Mouse (Mus musculus): ENCODE data around the gene Tmem144. TPM values are rescaled to one million over a fixed set of nuclear protein-coding genes. Genes with fewer than 3 reads are reported as not detected.

The Tmem144 gene
- polyA plus RNA-seq, 1 experiment, result 0.60 TPM

GRCm38 (mm10) chr3:79858221-79858620 is 5.6 kb upstream of the Tmem144 start:
- TF ChIP-seq POLR2A (IDR thresholded peaks at IDR 0.05; ENCODE audit: borderline replicate concordance, extremely low read depth, insufficient read depth, insufficient read length, poor library complexity, severe bottlenecking) (no peak), CTCF (IDR thresholded peaks at IDR 0.05; ENCODE audit: borderline replicate concordance, extremely low read depth, insufficient read depth, insufficient read length) (no peak)
- peak; percentile 78 for DNase-seq (ENCODE audit: low read depth)

- TF ChIP-seq CTCF (IDR thresholded peaks at IDR 0.05; ENCODE audit: borderline replicate concordance, extremely low read depth, insufficient read depth, insufficient read length) (no peak), POLR2A (IDR thresholded peaks at IDR 0.05; ENCODE audit: borderline replicate concordance, extremely low read depth, insufficient read depth, insufficient read length, poor library complexity, severe bottlenecking) (no peak)
- peak; percentile 59 for DNase-seq (ENCODE audit: low read depth)
Observed at GRCm38 (mm10) chr3:79857780-79858179, 5.2 kb upstream of the Tmem144 start.

GRCm38 (mm10) chr3:79852108-79852507 is 465 bp downstream of the Tmem144 start:
- no peak for DNase-seq (ENCODE audit: low read depth)

GRCm38 (mm10) chr3:79850656-79851055 is 1.9 kb downstream of the Tmem144 start:
- no peak for DNase-seq (ENCODE audit: low read depth)
- TF ChIP-seq POLR2A (IDR thresholded peaks at IDR 0.05; ENCODE audit: borderline replicate concordance, extremely low read depth, insufficient read depth, insufficient read length, poor library complexity, severe bottlenecking) (no peak), CTCF (IDR thresholded peaks at IDR 0.05; ENCODE audit: borderline replicate concordance, extremely low read depth, insufficient read depth, insufficient read length) (no peak)

More at GRCm38 (mm10) chr3:79852108-79852507, 465 bp downstream of the Tmem144 start:
- TF ChIP-seq POLR2A (IDR thresholded peaks at IDR 0.05; ENCODE audit: borderline replicate concordance, extremely low read depth, insufficient read depth, insufficient read length, poor library complexity, severe bottlenecking) (no peak), CTCF (IDR thresholded peaks at IDR 0.05; ENCODE audit: borderline replicate concordance, extremely low read depth, insufficient read depth, insufficient read length) (no peak)

- DNase-seq (ENCODE audit: low read depth), result no peak
- TF ChIP-seq POLR2A (IDR thresholded peaks at IDR 0.05; ENCODE audit: borderline replicate concordance, extremely low read depth, insufficient read depth, insufficient read length, poor library complexity, severe bottlenecking), result no peak
- no peak for TF ChIP-seq CTCF (IDR thresholded peaks at IDR 0.05; ENCODE audit: borderline replicate concordance, extremely low read depth, insufficient read depth, insufficient read length)
Observed at GRCm38 (mm10) chr3:79849621-79850020, 3.0 kb downstream of the Tmem144 start.

DNA sequence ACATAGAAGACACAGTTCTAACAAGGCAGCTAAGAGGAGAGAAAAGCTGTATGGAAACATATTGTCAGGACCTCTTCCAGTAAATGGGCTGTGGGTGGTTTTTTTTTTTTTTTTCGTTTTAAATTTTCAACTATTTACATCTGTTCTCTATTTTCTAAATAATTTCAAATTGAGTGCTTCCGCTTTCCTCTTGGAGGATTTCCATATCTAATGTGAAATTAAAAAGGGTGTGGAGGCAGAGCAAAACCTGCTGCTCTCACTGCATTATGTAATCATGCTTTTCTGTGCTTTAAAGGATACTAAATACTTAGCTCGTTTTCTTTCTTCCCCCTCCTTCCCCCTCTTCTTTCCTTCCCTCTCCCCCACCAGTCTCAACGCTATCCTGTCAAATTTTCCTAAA is 3.7 kb downstream of the Tmem144 start:
- TF ChIP-seq CTCF (IDR thresholded peaks at IDR 0.05; ENCODE audit: borderline replicate concordance, extremely low read depth, insufficient read depth, insufficient read length) (no peak), POLR2A (IDR thresholded peaks at IDR 0.05; ENCODE audit: borderline replicate concordance, extremely low read depth, insufficient read depth, insufficient read length, poor library complexity, severe bottlenecking) (no peak)
- no peak for DNase-seq (ENCODE audit: low read depth)

DNA sequence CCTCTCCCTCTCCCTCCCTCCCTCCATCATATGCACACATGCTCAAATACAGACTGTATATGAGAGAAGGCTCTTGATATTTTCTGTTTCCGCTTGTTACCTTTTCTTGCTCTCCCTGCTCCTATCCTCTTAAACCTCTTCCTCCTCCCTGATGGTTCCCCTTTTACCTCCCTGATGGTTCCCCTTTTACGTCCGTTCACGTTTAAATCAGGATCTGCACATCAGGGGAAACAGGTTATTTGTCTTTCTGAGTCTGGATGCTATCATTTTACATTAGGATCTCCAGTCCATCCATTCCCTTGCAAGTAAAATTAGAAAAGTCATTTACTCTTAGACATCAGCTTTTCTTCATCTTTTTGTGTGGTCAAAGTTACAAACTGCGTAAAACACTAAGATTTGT is 5.9 kb downstream of the Tmem144 start:
- no peak for DNase-seq (ENCODE audit: low read depth)
- no peak for TF ChIP-seq POLR2A (IDR thresholded peaks at IDR 0.05; ENCODE audit: borderline replicate concordance, extremely low read depth, insufficient read depth, insufficient read length, poor library complexity, severe bottlenecking)
- no peak for TF ChIP-seq CTCF (IDR thresholded peaks at IDR 0.05; ENCODE audit: borderline replicate concordance, extremely low read depth, insufficient read depth, insufficient read length)

DNA sequence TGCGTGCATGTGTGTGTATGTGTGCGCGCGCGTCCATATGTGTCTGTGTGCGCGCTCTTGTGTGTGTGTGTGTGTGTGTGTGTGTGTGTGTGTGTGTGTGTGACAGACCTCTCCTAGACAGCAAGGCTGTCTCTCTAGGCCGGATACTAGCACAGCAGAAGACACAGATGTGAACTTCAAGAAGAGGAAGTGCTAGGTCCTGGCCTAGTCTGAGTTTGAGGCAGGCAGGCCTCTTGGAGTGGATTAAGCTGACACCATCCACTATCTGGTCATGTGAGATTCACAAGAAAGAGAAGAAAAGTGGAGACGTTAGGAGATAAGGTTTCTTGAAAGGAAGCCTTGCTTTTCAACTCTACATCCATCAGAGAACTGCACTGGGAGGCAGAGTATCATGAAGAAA is 8.6 kb downstream of the Tmem144 start:
- DNase-seq (ENCODE audit: low read depth), result no peak
- TF ChIP-seq CTCF (IDR thresholded peaks at IDR 0.05; ENCODE audit: borderline replicate concordance, extremely low read depth, insufficient read depth, insufficient read length) (no peak), POLR2A (IDR thresholded peaks at IDR 0.05; ENCODE audit: borderline replicate concordance, extremely low read depth, insufficient read depth, insufficient read length, poor library complexity, severe bottlenecking) (no peak)

DNA sequence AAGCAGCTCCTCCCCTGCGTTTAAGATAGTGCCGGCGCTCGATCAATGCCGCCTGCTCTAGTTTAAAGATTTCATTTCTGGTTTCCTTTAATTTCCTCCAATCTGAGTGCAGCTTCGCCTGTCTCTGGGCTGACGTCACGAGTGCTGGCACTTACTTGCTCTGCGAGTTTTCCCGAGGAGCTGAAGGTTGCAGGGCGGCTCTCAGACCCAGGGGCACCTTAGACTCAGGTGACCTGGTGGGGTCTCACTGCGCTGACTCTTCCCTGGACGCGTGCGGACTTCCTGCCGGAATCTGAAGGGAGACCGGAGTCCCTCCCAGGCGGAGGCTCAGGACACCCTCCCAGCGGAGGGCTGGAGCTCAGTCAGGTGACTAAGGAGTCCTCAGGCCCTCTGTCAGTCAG is 10.0 kb downstream of the Tmem144 start:
- no peak for TF ChIP-seq CTCF (IDR thresholded peaks at IDR 0.05; ENCODE audit: borderline replicate concordance, extremely low read depth, insufficient read depth, insufficient read length)
- TF ChIP-seq POLR2A (IDR thresholded peaks at IDR 0.05; ENCODE audit: borderline replicate concordance, extremely low read depth, insufficient read depth, insufficient read length, poor library complexity, severe bottlenecking), result no peak
- peak; percentile 85 for DNase-seq (ENCODE audit: low read depth)

- peak; percentile 84 for DNase-seq (ENCODE audit: low read depth)
- TF ChIP-seq CTCF (IDR thresholded peaks at IDR 0.05; ENCODE audit: borderline replicate concordance, extremely low read depth, insufficient read depth, insufficient read length) (no peak), POLR2A (IDR thresholded peaks at IDR 0.05; ENCODE audit: borderline replicate concordance, extremely low read depth, insufficient read depth, insufficient read length, poor library complexity, severe bottlenecking) (no peak)
Observed at GRCm38 (mm10) chr3:79842165-79842564, 10.4 kb downstream of the Tmem144 start.

GRCm38 (mm10) chr3:79841475-79841874 is 11.1 kb downstream of the Tmem144 start:
- TF ChIP-seq CTCF (IDR thresholded peaks at IDR 0.05; ENCODE audit: borderline replicate concordance, extremely low read depth, insufficient read depth, insufficient read length) (no peak), POLR2A (IDR thresholded peaks at IDR 0.05; ENCODE audit: borderline replicate concordance, extremely low read depth, insufficient read depth, insufficient read length, poor library complexity, severe bottlenecking) (no peak)
- peak; percentile 87 for DNase-seq (ENCODE audit: low read depth)

DNA sequence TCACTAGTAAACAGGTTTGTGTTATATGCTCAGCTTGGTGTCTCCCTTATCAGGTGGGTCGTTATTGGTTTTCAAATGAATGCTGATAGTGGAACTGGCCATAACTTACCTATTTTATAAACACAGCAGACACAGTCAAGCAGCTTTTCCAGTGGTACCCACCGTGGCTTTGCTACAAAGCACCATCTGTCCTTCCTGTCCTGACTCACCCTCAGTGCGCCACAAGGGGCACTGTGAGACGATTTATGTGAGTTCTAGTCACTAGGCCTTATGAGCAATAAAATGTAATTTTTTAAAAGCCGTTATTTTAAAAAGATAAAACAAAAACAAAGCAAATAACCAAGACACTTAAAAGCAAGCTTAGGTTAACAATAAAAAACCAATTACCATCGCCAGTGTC is 13.8 kb downstream of the Tmem144 start:
- TF ChIP-seq POLR2A (IDR thresholded peaks at IDR 0.05; ENCODE audit: borderline replicate concordance, extremely low read depth, insufficient read depth, insufficient read length, poor library complexity, severe bottlenecking), result no peak
- TF ChIP-seq CTCF (IDR thresholded peaks at IDR 0.05; ENCODE audit: borderline replicate concordance, extremely low read depth, insufficient read depth, insufficient read length), result peak; percentile 62; the same call in 1 of the 2 replicates
- peak; percentile 62 for DNase-seq (ENCODE audit: low read depth)

Data from brain, embryonic 14.5 days (tissue).